Mouse (Mus musculus): ENCODE results near the gene Peli2.

Peli2 gene

DNA sequence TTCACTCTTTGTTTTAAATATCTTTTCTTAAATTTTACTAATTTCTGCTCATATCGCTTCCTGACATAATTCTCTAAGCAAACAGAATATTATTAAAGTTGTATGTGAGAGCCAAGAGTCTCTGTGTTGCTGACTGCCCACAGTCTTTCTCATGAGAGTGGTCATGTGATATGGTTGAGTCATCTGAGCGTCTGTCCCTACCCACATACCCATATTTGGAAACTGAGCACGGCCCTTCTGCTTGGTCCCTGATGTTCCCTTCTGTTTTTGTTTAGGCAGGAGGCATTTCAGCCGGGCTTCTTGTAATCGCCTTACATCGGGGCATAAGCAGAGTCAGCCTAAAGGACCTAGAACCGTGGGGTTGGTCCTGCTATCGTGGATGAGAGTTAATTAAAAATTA, 68.7 kb downstream of the Peli2 start:
- no peak for DNase-seq (ENCODE audit: low spot score in 2 of 2)

DNA sequence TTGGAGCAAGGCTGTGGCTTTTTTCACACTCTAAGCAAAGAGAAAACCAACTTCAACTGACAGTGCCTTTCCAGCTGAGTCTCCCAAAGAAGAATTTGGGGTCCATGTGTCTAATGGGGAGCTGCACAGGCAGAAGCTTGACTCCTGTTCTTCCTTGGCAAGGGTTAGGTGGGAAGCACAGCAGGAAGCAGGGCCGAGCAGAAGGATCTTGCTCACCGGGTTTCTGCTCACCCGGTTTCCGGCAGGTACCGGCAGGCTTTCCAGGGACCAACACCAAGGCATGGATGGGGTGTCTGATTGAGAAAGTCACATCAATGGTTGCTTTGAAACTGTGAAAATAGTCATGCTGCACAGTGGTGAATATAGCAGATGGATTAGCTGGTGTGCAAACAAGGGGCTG, 70.3 kb downstream of the Peli2 start:
- DNase-seq (ENCODE audit: low spot score in 2 of 2): no peak

DNA sequence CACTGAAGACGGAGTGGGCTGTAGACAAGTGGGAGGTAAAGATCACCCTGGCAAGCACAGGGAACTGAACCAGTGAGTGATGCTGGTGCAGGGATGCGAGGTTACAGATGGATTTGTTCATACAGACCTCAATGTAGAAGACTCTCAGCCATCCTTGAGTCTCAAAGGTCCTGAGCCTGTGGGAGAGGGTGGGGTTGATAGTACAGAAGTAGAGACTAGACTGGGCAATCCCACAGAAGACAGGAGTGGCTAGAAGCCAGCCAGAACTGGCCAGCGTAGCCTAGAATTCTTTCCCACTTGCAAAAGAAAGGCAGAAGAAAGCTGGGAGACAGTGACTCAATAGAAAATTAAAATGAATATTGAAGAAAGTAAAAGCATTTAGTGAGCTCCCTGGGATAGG, 71.3 kb downstream of the Peli2 start:
- no peak for DNase-seq (ENCODE audit: low spot score in 2 of 2)

DNA sequence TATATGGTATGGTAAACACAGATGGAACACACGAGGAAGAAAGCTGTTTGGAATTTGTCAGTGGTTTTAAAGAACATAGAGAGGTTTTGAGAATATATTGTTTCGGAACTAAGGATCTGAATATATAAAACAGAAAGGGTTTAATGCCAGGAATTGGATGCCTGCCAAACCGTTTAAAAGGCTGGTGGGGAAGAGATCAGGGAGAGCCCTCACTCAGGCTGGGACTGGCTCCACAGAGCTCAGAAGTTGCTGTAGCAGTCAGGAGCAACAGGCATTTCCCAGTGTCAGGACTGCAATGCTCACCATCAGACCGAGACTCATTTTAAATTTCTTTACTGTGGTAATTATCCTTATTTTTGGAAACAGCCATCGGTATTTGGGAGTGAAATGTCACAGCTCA, 76.2 kb downstream of the Peli2 start:
- no peak for DNase-seq (ENCODE audit: low spot score in 2 of 2)

DNA sequence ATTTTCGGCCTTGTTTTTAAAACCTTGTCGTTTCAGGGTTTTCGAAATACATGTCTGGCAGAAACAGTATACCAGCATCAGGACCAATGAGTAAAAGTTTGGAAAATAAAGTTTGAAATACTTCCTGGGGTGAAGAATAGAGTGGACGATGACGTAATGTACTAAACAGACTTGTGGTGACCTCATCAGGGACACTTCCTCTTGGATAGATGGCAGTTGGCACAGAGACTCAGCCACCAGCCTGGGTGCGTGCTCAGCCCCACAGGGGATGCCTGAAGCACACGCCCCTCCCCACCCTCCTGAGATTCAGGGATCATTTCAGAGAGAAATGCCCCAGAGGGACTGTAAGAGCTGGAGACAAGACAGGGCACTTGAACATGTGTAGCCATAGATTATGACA, 76.7 kb downstream of the Peli2 start:
- DNase-seq (ENCODE audit: low spot score in 2 of 2): no peak

DNA sequence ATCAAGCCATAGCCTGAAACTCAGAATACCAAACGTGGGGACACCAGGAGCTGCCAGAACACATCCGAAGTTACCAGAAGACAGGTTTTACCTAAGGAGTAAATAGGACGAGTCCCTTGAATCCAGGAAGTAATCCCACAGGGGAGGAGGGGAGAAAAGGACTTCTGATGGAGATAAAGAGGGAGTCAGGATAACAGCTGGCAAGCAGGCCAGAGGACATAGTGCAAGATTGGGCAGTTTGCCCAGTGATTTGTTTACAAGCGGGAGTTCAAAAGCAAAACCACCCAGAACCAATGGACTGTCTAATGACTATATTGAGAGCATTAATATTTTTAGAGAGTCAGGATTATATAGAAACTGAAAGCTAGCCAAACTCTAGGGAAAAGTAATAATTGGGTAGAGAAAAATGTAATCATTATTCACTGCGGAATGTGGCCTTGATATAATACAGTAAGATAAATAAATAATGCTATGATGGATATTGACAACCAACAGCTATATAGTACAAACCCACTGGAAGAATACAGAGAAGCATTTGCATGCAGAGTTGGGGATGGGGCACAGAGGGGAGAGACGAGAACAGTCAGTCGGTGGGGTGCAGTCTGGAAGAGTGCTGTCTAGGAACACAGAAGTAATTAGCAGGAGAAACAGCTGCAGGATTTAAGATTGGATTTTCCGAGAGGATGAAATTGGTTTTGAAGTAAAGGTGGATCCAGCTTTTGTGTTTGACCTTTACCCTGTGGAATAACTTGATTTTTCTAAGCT, 77.7 kb downstream of the Peli2 start:
- DNase-seq (ENCODE audit: low spot score in 2 of 2): no peak

DNA sequence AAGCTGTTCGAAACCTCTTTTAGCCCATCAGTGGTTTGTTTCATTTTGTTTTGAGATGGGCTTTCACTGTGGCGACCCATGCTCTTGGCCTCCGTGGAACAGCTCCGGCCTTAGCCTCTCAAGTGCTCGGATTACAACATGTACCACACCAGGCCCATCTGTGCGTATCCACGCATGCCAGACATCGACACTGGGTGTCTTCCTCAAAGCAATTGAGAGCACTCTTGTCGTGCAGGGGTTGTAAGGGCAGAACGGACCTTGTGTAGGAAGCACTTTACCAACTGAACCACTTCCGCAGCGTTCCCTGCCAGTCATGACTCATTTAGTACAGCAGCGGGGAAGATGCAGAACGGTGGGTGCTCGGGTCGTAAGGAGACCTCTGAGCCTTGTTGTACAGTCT, 78.3 kb downstream of the Peli2 start:
- DNase-seq (ENCODE audit: low spot score in 2 of 2): no peak

DNA sequence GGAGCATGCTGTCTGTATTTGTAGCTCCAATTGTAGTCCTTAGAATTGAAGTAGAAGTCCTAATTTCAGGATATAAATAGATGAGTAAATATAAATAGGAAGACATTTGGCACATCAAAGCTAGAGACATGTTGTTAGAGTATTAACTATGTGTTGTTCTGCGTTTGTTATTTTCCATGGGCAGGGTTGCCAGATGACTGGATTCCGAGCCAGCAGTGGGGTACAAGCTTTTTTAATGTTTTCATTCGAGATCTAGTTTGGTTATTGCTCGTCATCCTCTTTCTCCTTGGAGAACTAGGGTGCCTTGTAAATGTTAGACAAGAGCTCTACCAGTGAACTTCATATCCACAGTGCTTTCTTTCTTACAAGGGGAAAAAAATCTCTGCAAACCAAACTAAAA, 78.9 kb downstream of the Peli2 start:
- DNase-seq (ENCODE audit: low spot score in 2 of 2): no peak

DNA sequence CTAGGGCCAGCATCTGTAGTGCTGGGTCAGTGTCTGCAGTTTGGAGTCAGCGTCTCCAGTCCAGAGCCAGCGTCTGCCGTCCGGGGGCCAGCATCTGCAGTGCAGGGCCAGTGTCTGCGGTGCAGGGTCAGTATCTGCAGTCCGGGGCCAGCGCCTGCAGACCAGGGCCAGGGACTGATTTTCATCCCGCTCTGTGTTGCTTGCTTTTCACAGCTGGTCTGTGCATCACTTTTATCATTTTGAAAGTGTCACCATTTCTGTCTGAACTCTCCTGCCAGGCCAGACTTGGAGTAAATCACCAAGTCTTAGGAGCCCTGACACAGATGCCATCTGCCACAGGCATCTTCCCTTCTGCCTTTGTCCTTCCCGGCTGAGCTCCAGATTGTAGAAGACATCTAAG, 79.7 kb downstream of the Peli2 start:
- DNase-seq (ENCODE audit: low spot score in 2 of 2): no peak

DNA sequence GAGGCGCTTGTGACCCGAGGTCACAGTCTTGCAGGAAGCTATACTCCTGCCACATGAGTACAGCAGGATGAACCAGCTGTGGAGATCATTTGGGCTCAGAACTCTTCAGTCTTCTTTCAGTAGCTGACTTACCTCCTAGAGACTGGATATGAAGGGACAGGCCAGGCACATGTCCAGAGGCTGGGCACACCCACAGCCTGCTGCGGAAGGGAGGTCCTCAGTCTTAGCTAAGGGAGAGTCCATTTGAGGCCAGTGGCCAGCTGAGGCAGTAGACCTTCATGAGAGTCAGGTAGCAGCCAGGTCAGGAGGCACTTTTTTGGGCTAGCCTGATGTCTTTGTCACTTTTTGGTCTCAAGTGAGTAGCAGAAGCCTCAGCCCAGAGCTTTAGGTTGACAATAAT, 80.2 kb downstream of the Peli2 start:
- DNase-seq (ENCODE audit: low spot score in 2 of 2): no peak

DNA sequence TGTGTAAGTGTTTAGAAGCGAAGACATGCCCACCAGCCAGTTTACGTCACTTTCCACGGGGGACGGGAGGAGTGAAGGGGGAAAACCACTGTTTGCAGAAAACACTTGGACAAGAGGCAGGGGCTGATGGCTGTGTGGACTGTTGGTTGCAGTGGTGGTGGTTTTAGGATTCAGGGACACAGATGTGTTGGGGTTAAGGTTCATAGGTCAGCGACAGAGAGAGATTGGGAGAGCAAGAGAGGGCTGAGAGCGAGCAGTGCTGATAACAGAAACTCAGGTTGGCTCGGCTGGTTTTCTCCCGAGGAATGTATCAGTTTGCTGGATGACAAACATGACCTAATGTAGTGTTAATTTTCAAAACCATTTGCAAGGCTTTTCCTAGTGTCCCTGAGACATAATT, 80.8 kb downstream of the Peli2 start:
- no peak for DNase-seq (ENCODE audit: low spot score in 2 of 2)

DNA sequence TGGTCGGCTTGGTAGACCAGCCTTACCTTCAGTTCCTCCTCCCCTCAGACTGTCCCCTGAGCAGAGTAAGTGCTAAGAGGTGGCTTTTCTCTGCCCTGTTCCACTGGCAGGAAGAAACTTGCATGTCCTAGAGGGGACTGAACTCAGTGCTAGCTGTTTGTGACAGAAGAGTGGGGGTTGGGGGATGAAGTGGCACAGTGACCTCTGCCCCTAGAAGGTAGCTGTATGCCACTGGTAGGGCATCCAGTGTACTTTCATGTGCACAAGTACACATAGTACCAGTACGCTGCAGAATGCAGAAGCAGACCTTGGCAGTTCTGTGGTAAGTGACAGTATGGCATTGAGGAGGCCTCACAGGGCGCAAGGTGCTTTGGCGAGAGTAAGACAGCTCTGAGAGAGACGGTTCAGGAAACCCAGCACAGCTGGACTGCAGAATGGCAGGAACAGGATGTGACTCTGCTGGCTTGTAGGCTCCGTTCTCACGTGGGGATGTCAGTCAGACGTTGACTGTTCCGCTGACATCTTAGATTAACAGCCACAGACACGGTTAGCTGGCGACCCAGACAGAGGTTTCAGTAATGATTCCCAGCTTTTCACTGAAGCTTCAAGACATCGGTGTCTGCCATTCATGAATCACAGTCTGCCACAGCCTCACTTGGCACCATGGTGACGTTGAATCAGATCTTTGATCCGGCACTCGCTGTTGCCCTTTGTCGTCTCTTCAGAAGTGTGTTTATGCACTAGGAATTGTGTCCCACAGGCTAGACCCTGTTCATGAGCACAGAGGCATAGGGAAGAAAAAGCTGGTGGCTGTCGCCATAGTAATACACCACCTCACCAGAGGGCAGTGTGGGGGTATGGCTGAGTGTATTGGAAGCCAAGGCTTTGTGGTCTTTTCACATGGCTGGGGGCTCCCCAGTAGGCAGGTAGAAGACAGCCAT, 81.7 kb downstream of the Peli2 start:
- DNase-seq (ENCODE audit: low spot score in 2 of 2): no peak

DNA sequence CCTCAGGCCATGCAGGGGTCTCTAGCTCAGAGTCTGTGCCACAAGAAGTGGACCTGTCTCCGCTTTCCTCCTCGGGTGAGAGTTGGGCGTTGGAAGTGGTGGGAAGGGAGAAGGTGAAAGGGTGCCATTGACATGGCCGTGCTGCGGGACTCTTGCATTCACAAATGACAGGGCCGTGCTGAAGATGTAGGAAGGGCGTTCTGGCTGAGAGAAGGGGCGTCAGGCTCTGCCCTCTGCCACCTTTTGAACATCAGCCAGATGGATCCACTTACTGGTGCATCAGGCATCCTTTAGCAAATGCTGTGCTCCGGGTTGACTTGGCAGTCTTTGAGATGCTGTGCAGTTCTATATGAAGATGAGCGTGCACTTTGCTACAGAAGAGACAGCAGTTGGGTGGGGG, 84.4 kb downstream of the Peli2 start:
- no peak for DNase-seq (ENCODE audit: low spot score in 2 of 2)

DNA sequence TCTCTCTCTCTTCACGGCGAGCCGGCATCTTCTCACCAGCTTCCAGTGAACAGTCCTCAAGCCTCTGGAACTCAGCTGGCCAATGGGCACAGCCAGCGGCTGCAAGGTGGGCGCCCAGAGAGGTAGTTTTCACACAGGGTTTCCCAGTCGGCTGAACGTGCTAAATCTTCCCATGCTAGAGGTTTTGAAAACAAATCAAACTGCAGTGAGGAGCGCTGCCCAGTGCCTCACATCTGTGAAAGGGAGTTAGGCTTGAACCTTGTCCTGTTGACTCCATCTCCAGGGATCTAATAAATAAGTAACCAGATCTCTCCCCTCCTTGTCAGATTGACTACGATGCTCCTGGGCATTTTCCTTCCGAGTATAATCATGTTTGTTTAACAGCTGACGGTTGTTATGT, 85.0 kb downstream of the Peli2 start:
- no peak for DNase-seq (ENCODE audit: low spot score in 2 of 2)

DNA sequence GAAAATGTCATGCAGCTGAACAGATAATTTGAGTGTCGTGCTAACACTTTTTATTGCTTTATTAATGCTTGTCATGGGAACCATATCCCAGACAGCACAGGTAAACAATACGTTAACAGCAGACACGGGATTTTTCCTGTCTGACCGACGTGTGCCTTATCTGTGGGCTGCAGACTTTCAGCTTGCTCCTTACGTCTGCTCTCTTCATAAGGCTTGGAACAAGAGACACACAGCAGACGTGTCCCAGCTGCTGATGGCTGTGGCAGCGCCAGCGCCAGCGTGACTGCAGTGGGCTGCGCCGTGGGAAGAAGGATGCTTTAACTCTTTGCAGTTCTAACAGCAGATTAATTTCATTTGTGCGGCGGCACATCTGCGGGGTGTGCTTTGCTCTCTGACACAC, 86.5 kb downstream of the Peli2 start:
- DNase-seq (ENCODE audit: low spot score in 2 of 2): no peak

DNA sequence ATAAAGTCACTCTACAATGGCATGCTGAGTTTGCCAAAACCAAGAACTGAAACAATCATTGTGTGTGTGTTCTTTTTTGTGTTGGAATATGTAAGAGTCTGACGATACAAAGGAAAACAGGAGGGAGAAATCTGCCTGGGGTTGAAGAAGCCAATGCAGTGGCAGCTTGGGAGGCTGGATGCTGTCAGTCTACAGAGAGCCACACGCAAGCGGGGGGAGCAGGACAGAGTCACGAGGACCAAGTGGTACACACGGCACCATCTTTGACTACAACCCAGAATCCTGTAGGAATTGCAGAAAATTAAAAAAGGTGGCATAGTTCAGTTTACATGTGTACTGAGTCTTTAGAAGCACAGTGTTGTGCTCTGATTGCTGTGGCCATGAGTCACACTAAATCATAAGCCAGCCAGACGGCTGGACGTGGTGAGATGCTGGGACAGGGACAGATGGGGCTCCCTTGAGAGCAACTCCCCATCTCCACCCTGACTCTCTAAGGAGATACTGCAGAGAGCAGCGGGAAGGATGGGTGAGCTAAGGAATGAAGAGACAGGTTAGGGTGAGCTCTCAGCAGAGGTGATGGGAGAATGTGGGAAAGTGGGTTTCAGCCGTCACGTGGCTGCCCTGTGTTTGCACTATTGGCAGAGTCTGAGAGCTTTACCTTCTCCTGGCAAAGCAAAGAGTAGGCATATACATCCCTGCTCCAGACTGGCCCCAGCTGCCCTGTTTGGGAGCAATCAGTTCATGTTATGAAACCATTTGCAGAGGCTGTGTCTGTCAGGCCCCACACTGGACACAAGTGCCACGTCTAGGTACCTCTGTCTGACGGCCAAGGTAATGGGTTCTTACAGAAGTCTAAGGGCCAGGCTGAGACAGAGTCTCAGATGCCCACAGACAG, 87.4 kb downstream of the Peli2 start:
- DNase-seq (ENCODE audit: low spot score in 2 of 2): no peak

DNA sequence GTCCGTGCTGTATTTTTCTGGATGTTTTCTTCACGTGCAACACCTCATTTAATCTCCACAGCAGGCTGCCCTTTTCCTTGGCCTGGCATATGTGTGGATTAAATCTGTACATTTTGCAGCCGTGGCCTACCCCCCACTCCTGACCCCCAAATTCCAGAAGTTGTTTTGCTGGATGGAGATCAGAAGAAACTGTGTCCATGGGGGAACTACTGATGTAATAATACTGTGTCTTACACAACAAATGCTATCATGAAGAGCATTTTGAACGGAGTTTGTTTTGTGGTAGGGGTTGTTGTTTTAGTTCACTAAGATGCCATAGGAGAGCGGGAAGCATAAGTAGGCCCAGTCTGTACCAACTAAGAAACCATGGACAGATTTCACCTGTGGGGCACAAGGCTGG, 88.8 kb downstream of the Peli2 start:
- no peak for DNase-seq (ENCODE audit: low spot score in 2 of 2)

DNA sequence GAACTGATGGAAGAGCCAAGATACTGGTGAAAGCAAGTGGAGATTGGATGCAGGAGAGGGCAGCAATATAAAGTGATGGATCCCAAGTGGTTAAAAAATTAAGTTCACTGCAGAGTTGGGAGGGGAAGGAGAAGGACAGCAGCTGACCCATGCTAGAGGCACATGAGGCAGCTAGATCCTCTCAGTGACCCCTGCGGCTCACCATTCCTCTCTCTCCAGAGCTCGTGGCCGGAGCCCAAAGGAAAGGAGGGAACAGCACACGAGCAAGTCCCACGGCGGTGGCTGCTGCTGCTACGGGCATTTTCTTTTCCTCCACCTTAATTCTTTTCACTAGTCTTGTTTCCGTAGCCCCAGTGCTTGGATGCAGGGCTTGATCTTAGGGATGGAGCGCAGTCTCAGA, 89.5 kb downstream of the Peli2 start:
- no peak for DNase-seq (ENCODE audit: low spot score in 2 of 2)

DNA sequence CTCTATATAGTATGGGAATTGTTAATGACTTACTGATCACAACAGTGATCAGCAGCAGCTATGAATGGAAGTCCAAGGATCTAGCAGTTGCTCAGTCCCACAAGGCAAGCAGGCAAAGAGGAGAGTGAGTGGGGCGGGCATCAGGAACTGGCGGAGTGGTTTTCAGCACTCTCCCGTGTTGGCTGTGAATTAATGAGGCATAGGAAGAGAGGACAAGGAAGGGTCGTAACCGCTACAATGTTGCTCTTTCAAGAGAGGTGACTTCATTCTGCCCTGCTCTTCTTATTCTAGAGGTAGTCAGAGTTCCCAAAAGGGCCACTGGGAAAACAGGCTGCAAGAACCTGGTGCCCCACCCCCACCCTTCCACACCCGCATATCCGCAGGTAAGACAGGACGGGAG, 90.9 kb downstream of the Peli2 start:
- no peak for DNase-seq (ENCODE audit: low spot score in 2 of 2)

DNA sequence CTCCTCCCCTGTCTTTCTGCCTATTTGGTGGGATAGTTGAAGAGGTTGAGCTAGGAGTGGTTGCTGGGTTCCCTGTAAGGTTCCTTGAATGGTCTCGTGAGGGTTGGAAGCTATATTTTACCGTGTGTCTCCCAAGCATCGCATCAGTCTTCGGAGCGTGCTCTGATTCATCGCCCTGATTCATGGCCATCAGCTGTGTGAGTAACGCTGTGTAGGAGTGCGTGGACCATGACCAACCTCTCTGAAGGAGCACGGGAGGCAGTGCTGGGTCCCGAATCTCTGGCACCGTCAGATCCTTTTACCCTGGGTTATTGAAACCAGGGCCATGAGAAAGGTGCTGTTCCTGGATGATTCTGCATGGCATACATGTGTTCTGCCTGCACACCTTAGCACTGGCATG, 92.2 kb downstream of the Peli2 start:
- DNase-seq (ENCODE audit: low spot score in 2 of 2): no peak

DNA sequence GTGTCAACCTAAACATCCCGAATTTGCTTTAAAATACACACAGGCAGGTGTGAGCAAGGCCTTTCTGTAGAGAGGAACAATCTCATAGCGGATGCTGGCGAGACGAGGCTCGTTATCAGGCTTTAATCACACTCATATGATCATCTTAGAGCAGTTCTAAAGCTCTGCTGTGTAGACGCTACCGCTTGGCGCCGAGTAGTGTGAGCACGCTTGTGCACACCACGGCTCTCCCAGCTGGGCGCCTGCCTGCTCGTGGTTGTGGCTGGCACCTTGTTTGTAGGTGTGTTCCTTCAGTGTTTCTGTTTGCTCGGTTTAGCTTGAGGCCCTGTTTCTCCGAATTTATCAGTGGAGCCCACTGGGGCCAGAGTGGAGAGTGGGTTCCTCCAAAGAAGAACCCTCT, 93.0 kb downstream of the Peli2 start:
- DNase-seq (ENCODE audit: low spot score in 2 of 2): no peak

DNA sequence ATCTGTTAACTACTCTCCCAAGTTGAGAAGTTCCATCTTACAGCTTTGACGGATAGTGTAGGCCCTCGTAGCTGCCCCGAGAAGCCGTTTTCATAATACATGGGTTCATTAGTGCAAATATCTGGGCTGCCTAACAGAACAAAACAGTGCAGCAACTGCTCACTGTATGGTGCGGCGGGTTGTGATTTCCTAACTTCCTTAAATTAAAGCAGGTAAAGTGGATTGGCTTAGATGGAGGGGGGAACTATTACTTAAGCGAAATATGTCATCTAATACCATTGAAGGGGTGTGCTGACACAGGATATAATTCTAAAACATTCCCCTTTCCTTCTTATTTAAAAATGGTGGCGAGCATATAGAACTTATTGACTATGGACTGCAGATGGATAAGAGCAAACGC, 101.4 kb downstream of the Peli2 start:
- no peak for DNase-seq (ENCODE audit: low spot score in 2 of 2)

Measured in spleen, postnatal 4 days (tissue).